Mouse (Mus musculus) embryo, embryonic 10 days (tissue): ENCODE data around the gene Cdc20.

Experiments
- DNase-seq: peaks from one replicate; pipeline ENCODE4 v3.0.0-alpha.2; 2015; ENCODE audit warnings: low spot score

Cdc20 gene

DNA sequence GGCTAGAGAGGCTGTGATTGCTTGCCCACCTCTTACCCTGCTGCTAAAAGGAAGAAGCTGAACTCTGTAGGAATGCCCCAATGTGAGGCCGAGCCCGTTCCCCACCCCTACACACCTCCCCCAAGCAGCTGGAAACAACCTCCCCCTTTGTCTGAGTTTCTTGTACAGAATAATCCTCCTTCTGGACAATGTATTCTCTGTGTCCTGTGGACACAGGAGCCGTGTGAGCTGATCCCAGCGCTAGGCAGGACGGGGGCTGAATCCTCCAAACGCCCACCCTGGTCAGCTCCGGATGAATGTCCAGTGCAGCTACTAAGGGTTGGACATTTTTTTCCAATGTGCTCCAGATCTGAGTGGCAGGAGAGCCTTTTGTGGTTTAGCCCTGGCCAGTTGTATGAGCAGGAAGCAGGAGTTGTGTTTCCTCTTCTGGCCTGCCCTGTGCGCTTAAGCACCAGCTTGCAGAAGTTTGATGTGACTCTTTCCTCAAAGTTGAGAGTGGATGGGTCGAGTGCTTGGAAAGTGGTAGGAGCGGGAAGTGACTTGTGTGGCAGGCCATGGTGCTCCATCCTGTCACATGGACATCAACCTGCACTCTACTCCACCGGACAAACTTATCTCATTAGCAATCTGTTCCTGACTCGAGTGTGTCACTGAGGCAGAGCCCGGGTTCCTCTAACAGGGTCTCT is 19.9 kb downstream of the Cdc20 start:
- DNase-seq: no peak

DNA sequence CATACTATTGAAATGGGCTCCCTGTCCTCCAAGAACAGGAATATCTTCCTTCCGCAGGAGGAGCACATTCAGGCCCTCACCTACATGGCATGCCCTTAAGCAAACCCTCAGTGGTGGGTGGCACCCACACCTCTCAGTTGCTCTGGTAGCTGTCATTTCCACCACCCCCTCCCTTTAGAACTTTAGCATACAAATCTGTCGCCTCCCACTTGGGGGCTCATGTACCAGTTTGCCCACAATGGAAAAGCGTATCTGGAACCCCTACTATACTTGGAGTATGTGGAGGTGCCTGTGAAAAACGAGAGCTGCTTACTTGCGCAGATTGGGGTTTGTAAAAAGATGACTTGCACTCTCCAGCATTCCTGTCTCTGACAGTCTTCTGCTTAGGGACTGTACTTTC is 20.8 kb downstream of the Cdc20 start:
- DNase-seq: no peak

DNA sequence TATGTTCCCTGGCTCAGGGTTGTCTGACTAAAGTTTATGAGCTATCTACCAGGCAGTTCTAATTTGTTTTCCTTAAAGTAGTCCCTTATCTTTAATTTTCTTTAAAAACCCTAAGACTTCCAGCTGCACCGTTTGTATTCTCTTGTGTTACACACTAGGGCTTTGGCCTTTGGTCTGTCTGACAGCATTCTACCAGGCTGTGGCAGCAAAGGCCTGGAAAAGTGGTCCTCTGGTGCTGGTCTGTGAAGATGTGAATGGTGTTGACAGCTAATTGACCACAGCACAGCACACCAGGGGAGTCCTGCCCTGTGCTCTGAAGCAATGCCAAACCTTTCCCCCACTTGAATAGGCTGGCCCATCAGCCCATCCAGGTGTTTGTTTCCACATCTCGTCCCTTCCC is 21.4 kb downstream of the Cdc20 start:
- no peak for DNase-seq

DNA sequence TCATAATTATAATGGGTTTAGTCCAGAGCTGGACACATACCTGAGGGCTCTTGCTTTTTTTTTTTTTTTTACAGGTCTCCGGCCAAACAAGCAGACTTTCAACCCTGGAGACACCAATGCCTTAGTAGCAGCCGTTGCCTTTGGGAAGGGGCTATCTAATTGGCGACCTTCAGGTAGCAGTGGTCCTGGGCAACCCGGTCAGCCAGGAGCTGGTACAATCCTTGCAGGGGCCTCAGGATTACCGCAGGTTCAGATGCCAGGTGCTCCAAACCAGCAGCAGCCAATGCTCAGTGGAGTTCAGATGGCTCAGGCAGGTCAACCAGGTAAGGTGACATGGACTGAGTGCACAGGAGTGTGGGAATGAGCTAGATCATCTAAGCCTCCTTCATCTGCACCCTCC is 23.6 kb downstream of the Cdc20 start:
- DNase-seq: no peak

DNA sequence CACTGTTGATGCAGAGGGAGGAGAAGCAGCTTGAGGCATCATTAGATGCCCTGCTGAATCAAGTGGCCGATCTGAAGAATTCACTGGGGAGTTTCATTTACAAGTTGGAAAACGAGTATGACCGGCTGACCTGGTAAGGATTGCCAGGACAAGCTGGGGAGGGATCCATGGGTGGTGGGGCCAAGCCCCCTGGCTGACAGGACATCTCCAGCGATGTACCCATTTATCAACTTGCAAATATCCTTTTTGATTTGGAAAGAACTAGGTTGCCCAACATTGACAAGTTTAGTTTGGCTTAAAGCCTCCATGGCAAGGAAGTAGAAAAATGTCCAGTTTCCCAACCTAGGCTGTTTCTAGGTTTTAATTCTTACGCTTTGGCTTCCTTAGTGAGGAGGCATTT is 26.3 kb downstream of the Cdc20 start:
- DNase-seq: no peak

DNA sequence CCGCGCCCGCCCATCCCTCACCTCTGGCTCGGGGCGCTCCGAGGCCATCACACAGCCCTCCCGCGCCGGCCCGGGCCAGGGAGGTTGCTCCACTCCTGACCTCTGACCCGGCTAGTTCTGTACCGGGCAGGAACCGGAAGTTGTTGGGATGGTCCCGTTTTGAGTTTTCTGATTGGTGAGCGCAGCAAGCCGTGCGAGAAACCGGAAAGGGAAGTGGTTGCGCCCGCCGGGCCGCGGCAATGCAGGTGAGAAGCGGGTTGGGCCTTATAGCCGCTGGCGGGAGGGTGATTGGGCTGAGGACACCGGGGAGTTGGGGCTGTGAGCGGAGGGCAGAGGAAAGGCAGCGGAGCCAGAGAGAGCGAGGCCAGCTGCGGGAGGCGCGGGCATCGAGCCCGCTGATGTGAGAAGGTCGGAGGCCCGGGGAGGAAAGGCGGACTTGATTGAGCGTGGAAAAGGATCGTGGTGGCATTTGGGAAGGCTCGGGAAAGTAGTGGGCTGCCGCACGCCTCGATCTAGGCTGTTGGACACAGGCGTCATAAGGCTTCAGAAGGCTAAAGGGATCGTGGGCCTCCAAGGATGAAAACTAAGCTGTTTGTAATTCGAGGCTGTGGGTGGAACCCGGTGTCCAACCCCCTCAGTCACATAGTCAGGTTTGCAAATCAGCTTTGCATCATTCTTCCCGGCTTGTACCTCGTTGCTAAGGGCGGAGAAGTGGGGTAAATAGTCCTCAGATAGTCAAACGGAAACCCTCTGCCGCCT is 27.8 kb downstream of the Cdc20 start, which contains the start of the genes Szt2 and Med8:
TSS of gene Szt2 (minus strand) at position 132 of the 759 bp plus-strand sequence.
TSS of gene Med8 (plus strand) at position 196 of the 759 bp plus-strand sequence.
- peak; percentile 98 for DNase-seq

DNA sequence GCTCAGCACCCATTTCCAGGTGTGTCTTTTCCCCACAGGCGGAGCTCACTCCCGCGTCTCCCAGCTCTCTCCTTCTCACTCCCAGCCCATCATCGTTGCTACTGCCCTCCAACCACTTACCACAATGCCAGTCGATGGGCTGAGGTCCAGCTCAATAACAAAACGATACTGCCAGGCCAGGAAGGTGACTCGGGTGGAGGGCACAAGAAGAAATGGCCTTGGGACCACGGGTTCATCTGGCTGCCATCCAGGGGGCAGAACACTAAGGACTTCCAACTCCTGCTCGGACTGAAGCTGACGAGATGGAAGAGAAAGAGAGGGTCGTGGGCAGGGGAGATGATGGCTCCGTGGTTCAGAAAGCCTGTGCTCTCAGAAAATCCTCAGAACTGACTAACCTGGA is 34.5 kb downstream of the Cdc20 start:
- DNase-seq: no peak

DNA sequence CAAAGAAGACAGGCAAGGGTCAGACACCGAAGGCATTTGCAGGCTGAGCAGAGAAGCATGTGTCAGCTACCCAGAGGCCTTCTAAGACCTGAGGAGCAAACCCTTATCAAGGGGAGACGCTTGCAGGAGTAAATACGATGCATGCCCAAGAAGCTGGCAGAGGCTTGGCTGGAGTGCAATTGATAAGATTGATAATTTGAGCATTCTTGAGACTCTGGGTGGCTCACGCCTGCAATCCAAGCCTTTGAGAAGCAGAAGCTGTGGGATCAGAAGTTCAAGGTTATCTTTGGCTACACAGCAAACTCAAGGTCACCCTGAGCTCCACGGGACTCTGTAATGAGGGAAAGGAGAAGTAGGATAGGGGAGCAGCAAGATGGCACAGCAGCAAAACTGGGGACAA is 35.2 kb downstream of the Cdc20 start:
- DNase-seq: no peak

DNA sequence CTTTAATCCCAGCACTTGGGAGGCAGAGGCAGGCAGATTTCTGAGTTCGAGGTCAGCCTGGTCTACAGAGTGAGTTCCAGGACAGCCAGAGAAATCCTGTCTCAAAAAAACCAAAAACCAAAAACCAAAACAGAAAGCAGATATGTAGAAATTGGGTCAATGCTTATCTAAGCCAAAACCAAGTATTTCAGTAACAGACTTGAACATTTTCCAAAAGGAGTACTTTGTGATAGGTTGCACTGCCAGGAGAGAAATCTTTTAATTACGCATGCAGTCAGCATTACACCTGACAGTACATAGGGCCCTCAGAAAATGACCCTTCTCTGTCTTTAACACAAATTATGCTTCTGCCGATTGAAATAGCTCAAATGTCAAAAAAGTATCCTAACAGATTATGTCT is 35.7 kb downstream of the Cdc20 start:
- DNase-seq: no peak

DNA sequence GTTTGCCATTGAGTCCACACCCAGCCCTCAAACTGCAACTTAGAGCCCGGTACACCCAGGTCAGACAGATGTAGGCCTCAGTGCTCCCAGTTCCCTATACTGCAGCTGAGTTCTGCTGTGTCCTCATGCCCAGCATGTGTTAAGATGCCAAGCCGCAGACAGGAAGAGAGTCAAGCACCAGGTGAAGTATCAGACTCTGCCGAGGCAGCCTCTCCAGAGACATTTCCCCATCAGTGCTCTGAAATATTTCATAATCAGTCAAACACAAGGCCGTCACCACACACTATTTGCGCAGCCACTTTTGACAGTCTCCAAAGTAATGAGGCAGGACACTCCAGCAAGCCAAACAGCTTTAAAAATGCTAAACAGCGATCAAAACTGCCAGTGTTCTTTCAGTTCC is 38.8 kb downstream of the Cdc20 start:
- no peak for DNase-seq

DNA sequence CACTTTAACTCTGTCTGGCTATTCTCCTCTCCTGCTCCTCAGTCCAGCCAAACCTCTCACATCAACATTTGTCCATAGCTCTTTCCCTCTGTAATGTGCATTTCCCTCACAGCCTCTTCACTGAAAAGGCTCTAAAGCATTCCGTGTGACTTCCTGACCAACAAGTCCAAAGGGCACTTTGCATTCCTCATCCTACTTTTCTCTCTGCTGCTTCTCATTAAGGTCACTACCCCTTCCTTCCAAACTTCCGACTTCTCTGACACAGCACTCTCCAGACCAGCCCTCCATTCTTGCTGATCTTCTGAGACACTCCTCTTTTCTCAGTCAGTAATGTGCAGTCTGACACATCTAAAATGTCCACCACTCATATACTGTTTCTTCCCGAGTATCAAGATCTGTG is 40.7 kb downstream of the Cdc20 start:
- no peak for DNase-seq

DNA sequence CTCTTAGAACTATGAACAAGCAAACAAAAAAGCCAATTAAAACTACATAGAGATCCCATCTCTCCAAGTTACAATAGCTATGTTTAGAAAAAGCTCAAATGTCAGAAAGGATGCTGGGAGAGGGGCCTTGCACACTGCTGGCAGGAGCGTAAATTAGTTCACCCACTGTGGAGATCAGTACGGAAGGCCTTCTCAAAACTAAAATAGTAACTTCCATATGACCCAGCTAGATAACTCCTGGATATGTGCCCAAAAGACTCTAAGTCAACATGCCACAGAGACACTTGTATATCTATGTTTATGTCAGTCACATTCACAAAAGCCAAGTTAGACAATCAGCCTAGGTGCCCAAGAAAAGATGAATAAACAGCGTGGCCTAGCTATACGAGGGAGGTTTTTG is 41.9 kb downstream of the Cdc20 start:
- DNase-seq: no peak

DNA sequence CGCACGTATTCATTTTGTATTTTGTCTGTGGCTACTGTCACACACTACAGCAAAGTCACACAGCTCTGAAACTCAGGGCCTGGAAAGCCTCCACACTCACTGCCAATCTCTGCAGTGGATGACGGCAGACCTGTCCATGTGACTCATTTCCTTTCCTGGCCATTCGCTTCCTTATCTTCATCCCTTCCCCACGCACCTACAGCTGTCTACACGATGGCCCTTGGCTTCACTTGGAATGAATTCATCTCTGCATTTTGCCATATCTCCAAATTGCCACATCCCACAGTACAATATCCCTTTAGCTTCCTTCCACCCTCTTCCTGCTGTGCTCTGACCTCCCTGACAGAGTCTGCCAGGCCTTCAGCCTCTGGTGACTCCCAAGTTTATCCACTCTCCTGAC is 42.6 kb downstream of the Cdc20 start:
- no peak for DNase-seq

DNA sequence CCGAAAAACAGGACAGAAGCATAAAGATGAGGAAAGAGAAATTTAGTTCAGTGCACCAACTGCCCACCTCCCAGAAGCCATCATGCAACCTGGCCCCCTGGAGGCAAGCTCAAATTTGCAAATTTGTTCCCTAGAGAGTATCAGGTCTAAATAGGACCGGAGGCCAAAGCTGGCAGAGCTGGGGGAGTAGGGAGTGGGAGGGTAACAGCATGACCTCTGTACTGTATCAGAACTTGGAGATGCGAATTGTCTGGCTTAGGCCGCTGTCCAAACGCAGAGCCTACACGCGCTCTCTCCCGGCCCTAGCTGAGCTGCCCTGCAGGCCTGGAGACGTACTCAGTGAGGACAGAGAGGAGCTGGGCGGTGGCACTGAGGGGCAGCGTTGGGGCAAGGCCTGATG is 47.0 kb downstream of the Cdc20 start:
- no peak for DNase-seq

DNA sequence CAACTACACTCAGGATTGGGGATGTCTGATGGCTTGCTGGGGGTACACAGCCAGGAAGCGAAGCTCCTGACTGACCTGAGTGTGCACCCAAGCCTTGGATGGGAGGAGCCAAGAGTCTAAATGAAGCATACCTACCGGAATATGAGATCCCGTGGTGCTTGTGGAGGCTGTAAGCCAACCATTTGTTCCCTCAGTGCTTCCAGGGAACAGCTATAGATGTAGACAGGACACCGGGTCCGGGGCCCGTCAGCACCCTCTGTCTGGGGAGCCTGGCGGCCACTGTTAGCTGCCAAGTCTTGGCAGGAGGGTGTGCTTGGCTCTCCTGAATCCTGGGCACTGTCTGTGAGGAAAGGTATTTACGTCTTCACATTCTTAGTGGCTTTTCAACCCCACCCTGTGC is 49.8 kb downstream of the Cdc20 start:
- no peak for DNase-seq

DNA sequence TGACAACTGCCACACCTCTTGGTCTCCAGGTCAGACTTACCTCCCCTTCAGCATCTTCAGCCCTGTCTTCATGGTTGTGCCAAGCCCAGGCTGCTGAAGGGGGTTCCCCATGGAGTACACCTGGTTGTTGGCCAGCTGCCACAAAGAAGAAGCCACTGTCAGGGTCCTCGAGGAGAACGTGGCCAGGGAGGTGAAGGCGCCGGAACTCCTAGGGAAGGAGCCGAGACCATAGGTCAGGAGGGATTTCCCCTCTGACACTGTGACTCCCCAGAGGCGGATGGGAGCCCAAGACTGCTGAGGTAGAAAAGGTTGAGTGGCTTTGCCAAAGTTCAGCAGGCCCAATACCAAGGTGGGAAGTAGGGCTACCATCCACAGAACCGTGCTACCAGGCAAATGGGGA is 53.9 kb downstream of the Cdc20 start:
- DNase-seq: no peak
